Mouse (Mus musculus) G1E (cell line): ENCODE measurements around the gene Borcs6.

Source experiments
- CTCF ChIP-seq: IDR thresholded peaks from 2 replicates; pipeline ENCODE4 v1.5.1; 2012; ENCODE audit warnings: low read depth, low read length, inconsistent platforms, mixed read lengths
- GATA1 ChIP-seq: IDR thresholded peaks from 2 replicates; pipeline ENCODE4 v1.6.1; 2012; ENCODE audit warnings: borderline replicate concordance, low read length, inconsistent platforms, mixed read lengths
- GATA2 ChIP-seq: IDR thresholded peaks from 2 replicates; pipeline ENCODE4 v1.6.1; 2012; ENCODE audit warnings: low read depth, low read length, inconsistent platforms, borderline replicate concordance

DNA sequence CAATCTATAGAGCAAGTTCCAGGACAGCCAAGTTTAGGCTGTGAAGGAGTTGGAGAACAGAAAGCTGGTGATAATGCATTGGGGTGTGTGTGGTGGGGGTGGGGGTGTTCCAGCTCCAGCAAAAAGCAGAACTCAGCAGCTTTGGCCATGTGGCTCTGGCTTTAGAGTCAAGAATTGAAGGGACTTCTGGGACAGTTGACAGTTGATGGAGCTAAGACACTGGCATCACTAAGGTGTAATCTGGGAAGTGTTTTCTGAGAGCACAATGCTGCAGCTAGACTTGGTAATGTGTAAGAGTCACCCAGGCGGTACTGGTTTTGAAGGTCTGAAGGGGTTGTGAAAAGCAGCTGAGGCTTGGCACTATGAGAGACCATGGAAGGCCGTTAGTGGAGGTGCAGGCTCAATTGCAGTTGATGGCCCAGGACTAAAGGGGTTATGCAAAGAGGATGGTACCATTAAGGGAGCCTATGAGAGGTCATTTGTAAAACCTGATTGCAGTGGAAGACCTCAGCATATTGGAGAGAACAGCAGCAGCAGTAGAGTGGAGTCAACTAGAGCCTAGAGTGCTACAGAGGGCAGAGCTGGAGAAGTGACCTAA, 6.6 kb upstream of the Borcs6 start:
- TF ChIP-seq CTCF (no peak), GATA1 (no peak), GATA2 (no peak)
